Mouse (Mus musculus) embryonic fibroblast, embryonic 13.5 days (primary cell): ENCODE results near the gene Map3k5.

Experiments used
- CTCF ChIP-seq: IDR thresholded peaks from 2 replicates; pipeline ENCODE4 v1.5.1; 2011; ENCODE audit warnings: mild to moderate bottlenecking, control low read depth, low read length, moderate library complexity, borderline replicate concordance; ENCODE audit not compliant: insufficient read depth
- POLR2A ChIP-seq: IDR thresholded peaks from 2 replicates; pipeline ENCODE4 v1.6.1; 2011; ENCODE audit warnings: low read depth, mild to moderate bottlenecking, control low read depth, low read length, moderate library complexity

- no peak for TF ChIP-seq POLR2A
- no peak for TF ChIP-seq CTCF
These were observed 190.3 kb downstream of the Map3k5 start for GRCm38 (mm10) chr10:20124576-20124975.
